Mouse (Mus musculus): Measurements from ENCODE around the gene Olfr73. TPM values are rescaled to one million over a fixed set of nuclear protein-coding genes. Genes with fewer than 3 reads are reported as not detected.
"Not testable (repeated sequence)": the region's sequence is repeated elsewhere in the genome, so short reads cannot be mapped to it uniquely, and the experiment has no call there.

Gene Olfr73
- polyA plus RNA-seq (2012; rRNA removed), result not detected in 2 replicates

DNA sequence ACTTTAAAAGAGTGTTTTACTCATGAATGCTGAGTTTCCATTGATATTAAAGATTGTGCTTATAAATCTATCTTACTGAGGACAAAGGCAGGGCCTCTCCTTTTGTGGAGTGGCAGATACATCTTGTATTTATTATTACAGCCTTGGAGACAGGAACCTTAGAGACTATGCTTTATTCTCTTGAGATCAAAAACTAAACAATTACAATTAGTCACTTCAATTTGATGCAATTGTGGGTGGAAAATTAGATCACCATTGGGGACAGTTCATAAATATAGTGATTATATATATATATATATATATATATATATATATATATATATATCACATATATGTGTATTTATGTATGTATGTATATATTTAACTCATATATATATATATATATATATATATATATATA lies at the start of gene Olfr73:
Olfr73 (minus strand) TSS at position 101 of the 400 bp plus-strand sequence.
- DNase-seq (ENCODE audit: low read depth), result no peak

DNA sequence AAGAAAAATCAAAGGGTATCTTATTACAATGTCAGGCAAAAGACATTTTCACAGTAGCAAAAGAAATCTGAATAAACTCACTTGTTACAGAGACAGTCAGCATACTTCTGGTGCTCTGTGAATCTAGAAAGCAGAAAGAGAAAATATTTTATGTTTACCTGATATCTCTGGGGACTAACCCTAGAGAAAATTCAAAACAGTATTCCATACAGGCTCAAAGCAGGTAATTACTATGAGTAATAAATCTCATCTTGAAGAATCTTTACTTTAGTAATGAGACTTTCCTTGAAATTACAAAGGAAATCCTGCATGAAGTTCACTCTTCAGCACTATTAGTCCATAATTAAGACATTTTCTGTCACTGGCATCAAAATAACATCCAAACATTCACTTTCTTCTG lies 34.2 kb upstream of the Olfr73 start, which contains the start of gene Olfr1163:
Olfr1163 (minus strand) TSS at position 101 of the 400 bp plus-strand sequence.
- no peak for DNase-seq (ENCODE audit: low read depth)

DNA sequence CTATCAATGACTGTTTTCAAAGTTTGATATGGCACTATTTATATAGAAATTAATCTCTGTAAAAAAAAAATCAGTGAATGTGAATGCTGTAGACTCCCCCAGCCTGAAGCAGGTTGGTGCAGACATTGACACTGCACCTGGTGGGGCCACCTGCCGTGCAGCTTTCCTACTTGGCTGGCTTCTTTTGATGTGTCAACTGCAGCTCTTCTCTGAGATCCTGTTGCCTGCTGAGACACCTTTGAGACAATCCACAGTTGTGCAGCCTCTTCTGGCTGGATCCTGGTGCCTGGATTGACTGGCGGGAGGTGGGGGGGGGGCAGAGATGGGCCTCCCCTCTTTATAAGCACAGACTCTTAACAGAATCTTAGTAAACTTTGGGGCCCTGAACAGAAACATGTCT lies 26.1 kb upstream of the Olfr73 start:
- DNase-seq (ENCODE audit: low read depth), result no peak

DNA sequence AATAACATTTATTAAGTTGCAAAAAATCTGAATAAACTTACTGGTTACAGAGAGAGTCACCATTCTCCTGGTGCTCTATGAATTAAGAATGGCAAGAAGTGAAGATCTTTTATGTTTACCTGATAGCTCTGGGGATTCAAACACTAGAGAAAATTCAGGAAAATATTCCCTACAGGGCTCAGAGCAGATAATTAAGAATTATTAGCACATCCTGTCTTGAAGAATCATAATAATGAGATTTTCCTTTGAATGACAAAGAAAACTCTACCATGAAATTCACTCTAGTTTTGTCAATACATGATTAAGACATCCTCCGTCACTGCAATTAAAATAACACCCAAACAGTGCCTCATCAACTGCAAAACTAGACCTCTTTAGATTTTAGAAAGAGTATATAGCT lies 13.5 kb upstream of the Olfr73 start, which contains the start of gene Olfr1162:
Olfr1162 (minus strand) TSS at position 101 of the 400 bp plus-strand sequence.
- no peak for DNase-seq (ENCODE audit: low read depth)

DNA sequence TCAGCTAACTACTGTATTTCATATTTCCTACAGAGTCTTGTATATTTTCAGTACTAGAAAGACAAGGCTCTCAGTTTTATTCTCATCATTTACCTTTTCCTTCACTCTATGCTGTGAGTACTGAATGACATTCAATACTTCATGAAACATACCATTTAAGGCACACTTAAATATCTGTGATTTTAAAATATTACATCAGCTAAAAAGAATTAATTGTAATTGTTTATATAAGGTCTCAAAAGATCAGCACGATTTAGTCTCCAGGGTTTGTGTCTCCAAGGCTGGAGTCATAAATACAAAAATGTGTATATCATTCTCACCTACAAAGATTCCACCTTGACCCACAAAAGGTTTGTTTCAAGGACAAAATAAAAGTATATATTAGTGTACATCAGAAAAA lies 15.0 kb downstream of the Olfr73 start, which contains the start of gene Olfr1161:
Olfr1161 (plus strand) TSS at position 301 of the 400 bp plus-strand sequence.
- DNase-seq (ENCODE audit: low read depth), result not testable (repeated sequence)

DNA sequence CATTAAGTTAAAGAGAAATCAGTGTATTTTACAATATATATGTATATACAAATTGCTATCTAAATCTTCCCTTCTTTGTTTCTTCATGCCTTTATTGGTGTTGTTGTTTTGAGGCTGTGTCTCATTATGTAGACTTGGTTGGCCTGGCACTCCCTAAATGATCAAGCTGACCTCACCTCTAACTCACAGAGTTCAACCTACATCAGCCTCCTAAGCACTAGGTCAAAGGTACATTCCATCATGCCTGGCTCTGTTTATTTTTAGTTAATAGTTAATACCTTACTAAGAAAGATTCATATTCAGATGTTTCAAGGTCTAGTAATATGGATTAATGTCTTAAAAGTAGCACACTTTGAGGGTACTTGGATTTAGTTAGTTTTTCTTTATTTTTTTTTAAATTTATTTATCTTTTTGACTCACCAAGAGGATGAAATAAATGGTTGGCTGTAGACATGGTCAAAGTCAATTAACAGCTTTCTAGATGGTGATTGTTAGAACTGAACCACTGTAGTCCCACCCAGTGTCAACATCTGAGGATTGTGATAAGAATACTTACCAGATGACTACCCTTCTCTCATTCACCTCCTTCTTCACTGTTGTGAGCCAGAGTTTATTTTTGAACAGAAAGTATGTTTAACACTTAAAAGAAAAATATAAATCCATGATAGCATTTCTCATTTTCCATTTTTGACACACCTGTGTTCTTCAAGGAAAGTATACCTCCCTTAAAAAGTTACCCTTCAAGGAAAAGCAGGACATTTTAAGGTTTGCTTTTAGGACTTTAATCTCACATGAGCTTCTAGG lies 29.8 kb downstream of the Olfr73 start, which contains the start of gene Olfr1160:
Olfr1160 (minus strand) TSS at position 754 of the 804 bp plus-strand sequence.
- DNase-seq (ENCODE audit: low read depth), result no peak

DNA sequence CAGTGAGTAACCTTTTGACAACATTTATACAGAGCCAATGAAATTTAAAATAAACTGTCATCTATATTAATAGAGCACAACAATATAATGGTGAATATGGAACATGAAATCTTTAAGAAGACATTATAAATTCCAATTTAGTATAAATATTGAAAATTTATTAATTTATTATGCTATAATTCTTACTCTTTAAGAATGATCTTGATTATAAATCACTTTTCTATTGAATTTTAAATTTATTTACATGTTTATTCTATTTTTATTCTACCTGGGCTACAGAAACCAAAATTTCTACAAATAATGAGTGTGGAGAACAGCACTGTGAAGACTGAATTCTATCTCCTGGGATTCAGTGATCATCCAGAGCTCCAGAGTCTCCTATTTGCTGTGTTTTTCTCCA lies 47.7 kb downstream of the Olfr73 start, which contains the start of gene Olfr1158:
Olfr1158 (plus strand) TSS at position 301 of the 400 bp plus-strand sequence.
- DNase-seq (ENCODE audit: low read depth), result no peak

Other genes with a start within 250 kb of the Olfr73 start
- not detected in 2 replicates for gene Olfr1143, start 237.1 kb downstream of the Olfr73 start, polyA plus RNA-seq (2012; rRNA removed)
- gene Olfr1145, start 227.9 kb downstream of the Olfr73 start, polyA plus RNA-seq (2012; rRNA removed), result not detected in 2 replicates
- not detected in 2 replicates for gene Olfr1148, start 207.2 kb downstream of the Olfr73 start, polyA plus RNA-seq (2012; rRNA removed)
- not detected in 2 replicates for gene Olfr1150-ps1, start 193.7 kb downstream of the Olfr73 start, polyA plus RNA-seq (2012; rRNA removed)
- not detected in 2 replicates for gene Olfr1151, start 181.8 kb downstream of the Olfr73 start, polyA plus RNA-seq (2012; rRNA removed)
- not detected in 2 replicates for gene Olfr1152, start 171.2 kb downstream of the Olfr73 start, polyA plus RNA-seq (2012; rRNA removed)
- gene Olfr1153, start 142.7 kb downstream of the Olfr73 start, polyA plus RNA-seq (2012; rRNA removed), result not detected in 2 replicates
- gene Olfr1154, start 132.5 kb downstream of the Olfr73 start, polyA plus RNA-seq (2012; rRNA removed), result not detected in 2 replicates
- not detected in 2 replicates for gene Olfr1155, start 92.6 kb downstream of the Olfr73 start, polyA plus RNA-seq (2012; rRNA removed)
- gene Olfr1156, start 84.6 kb downstream of the Olfr73 start, polyA plus RNA-seq (2012; rRNA removed), result not detected in 2 replicates
- gene Olfr1157, start 69.4 kb downstream of the Olfr73 start, polyA plus RNA-seq (2012; rRNA removed), result not detected in 2 replicates
- not detected in 2 replicates for gene Olfr74, start 63.0 kb downstream of the Olfr73 start, polyA plus RNA-seq (2012; rRNA removed)
- not detected in 2 replicates for gene Olfr1158, start 47.6 kb downstream of the Olfr73 start, polyA plus RNA-seq (2012; rRNA removed)
- not detected in 2 replicates for gene Olfr1160, start 29.4 kb downstream of the Olfr73 start, polyA plus RNA-seq (2012; rRNA removed)
- not detected in 2 replicates for gene Olfr1161, start 14.9 kb downstream of the Olfr73 start, polyA plus RNA-seq (2012; rRNA removed)
- gene Olfr1162, start 13.4 kb upstream of the Olfr73 start, polyA plus RNA-seq (2012; rRNA removed), result not detected in 2 replicates
- gene Olfr1163, start 34.1 kb upstream of the Olfr73 start, polyA plus RNA-seq (2012; rRNA removed), result not detected in 2 replicates
- not detected in 2 replicates for gene Olfr1164, start 56.3 kb upstream of the Olfr73 start, polyA plus RNA-seq (2012; rRNA removed)
- not detected in 2 replicates for gene Olfr1166, start 90.6 kb upstream of the Olfr73 start, polyA plus RNA-seq (2012; rRNA removed)
- not detected in 2 replicates for gene Olfr1167, start 117.5 kb upstream of the Olfr73 start, polyA plus RNA-seq (2012; rRNA removed)
- not detected in 2 replicates for gene Olfr1168, start 144.2 kb upstream of the Olfr73 start, polyA plus RNA-seq (2012; rRNA removed)
- gene Olfr1170, start 190.6 kb upstream of the Olfr73 start, polyA plus RNA-seq (2012; rRNA removed), result not detected in 2 replicates
- not detected in 2 replicates for gene Olfr1173, start 242.2 kb upstream of the Olfr73 start, polyA plus RNA-seq (2012; rRNA removed)